Mouse (Mus musculus) neural tube, embryonic 14.5 days (tissue): ENCODE results near the gene Igfbp2. TPM values are rescaled to one million over a fixed set of nuclear protein-coding genes. Genes with fewer than 3 reads are reported as not detected.

Source experiments
- ATAC-seq: fragments of 200-750 bp; cut with Nextera tagmentation; 2 replicates; pipeline ENCODE4 v1.8.0; 2017; ENCODE audit warnings: low read depth, mild to moderate bottlenecking, moderate TSS enrichment, moderate library complexity
- H3K27ac ChIP-seq: fragments of 300-500 bp; sonication (generic); 2 replicates; pipeline ENCODE4 v1.5.1; 2014; ENCODE audit warnings: low read depth, mild to moderate bottlenecking, control low read depth, low read length, moderate library complexity, mixed read lengths
- H3K27me3 ChIP-seq: fragments of 300-500 bp; sonication (generic); 2 replicates; pipeline ENCODE4 v1.6.1; 2014; ENCODE audit warnings: low read length; ENCODE audit not compliant: control insufficient read depth, insufficient read depth
- H3K36me3 ChIP-seq: fragments of 300-500 bp; sonication (generic); 2 replicates; pipeline ENCODE4 v1.6.1; 2014; ENCODE audit warnings: low read length, mixed read lengths; ENCODE audit not compliant: control insufficient read depth, insufficient read depth
- H3K4me1 ChIP-seq: fragments of 300-500 bp; sonication (generic); 2 replicates; pipeline ENCODE4 v1.6.1; 2014; ENCODE audit warnings: low read length; ENCODE audit not compliant: control insufficient read depth, insufficient read depth
- H3K4me2 ChIP-seq: fragments of 300-500 bp; sonication (generic); 2 replicates; pipeline ENCODE4 v1.6.1; 2014; ENCODE audit warnings: mild to moderate bottlenecking, low read depth, low read length, control low read depth
- H3K4me3 ChIP-seq: fragments of 300-500 bp; sonication (generic); 2 replicates; pipeline ENCODE4 v1.5.1; 2014; ENCODE audit warnings: low read depth, low read length, control low read depth, mixed read lengths
- H3K9ac ChIP-seq: fragments of 300-500 bp; sonication (generic); replicated peaks from 2 replicates; pipeline ENCODE4 v1.6.1; 2014; ENCODE audit warnings: low read depth, mild to moderate bottlenecking, control low read depth, low read length, mixed read lengths
- H3K9me3 ChIP-seq: fragments of 300-500 bp; sonication (generic); 2 replicates; pipeline ENCODE4 v1.6.1; 2016; ENCODE audit warnings: low read length; ENCODE audit not compliant: control insufficient read depth
- WGBS: fragments of 180-500 bp; shearing (Covaris S2); extraction: QIAGEN DNeasy Blood & Tissue Kit; methylation state at CpG from one replicate; pipeline ENCODE4 v1.1.7; 2014; 5-methylcytosine and 5-hydroxymethylcytosine counted together
- polyA plus RNA-seq: library from polyadenylated mRNA; unstranded; fragments of >200 nt; fragmentation: Nextera tagmentation; extraction: Ambion mirVana; gene quantifications from 2 replicates; pipeline ENCODE4 v1.2.1, GENCODE M21; 2014

The Igfbp2 gene
- polyA plus RNA-seq, 1 experiment from 2014 or later, result 163 TPM

- Histone ChIP-seq H3K27me3 (no peaks in the 10 kb centered on the region), H3K9me3 (no peaks in the 10 kb centered on the region), H3K27ac (no peak overlapping the region), H3K4me2 (no peak overlapping the region), H3K4me1 (0 out of 2 replicates have a peak, but pooled peaks cover 2% of the 10 kb centered on the region), H3K36me3 (no peaks in the 10 kb centered on the region), H3K9ac (no peak overlapping the region), H3K4me3 (no peak overlapping the region)
- no peak for ATAC-seq
- WGBS, result 95% methylated on average over 3 of the region's 3 CpGs
These were observed 13.2 kb upstream of the Igfbp2 start for GRCm38 (mm10) chr1:72811061-72811460.

- 0 out of 2 replicates have a peak, but pooled peaks cover 2% of the 10 kb centered on the region for H3K4me1 ChIP-seq
- no peak overlapping the region; the same call in 1 of the 2 replicates for H3K27ac ChIP-seq
- no peaks in the 10 kb centered on the region for H3K9me3 ChIP-seq
- no peak overlapping the region for H3K4me2 ChIP-seq
- no peak overlapping the region for H3K9ac ChIP-seq
- no peak overlapping the region for H3K4me3 ChIP-seq
- peak; percentile 12; the same call in 1 of the 2 replicates for ATAC-seq
- H3K27me3 ChIP-seq, result no peaks in the 10 kb centered on the region
- no peaks in the 10 kb centered on the region for H3K36me3 ChIP-seq
- WGBS, result 35% methylated on average over 5 of the region's 5 CpGs
These were observed 11.1 kb upstream of the Igfbp2 start for GRCm38 (mm10) chr1:72813089-72813638.

- H3K9me3 ChIP-seq, result no peaks in the 10 kb centered on the region
- ATAC-seq, result peak; percentile 42; the same call in 1 of the 2 replicates
- no peak overlapping the region for H3K4me3 ChIP-seq
- no peaks in the 10 kb centered on the region for H3K27me3 ChIP-seq
- no peaks in the 10 kb centered on the region for H3K36me3 ChIP-seq
- H3K27ac ChIP-seq, result no peak overlapping the region; the same call in 1 of the 2 replicates
- no peak overlapping the region for H3K9ac ChIP-seq
- 6% methylated on average over 6 of the region's 6 CpGs for WGBS
- 0 out of 2 replicates have a peak, but pooled peaks cover 2% of the 10 kb centered on the region for H3K4me1 ChIP-seq
- H3K4me2 ChIP-seq, result no peak overlapping the region
These were observed 10.5 kb upstream of the Igfbp2 start for GRCm38 (mm10) chr1:72813639-72814403.

- Histone ChIP-seq H3K36me3 (no peaks in the 10 kb centered on the region), H3K4me3 (no peak overlapping the region), H3K4me2 (no peak overlapping the region), H3K9me3 (no peaks in the 10 kb centered on the region), H3K27me3 (no peaks in the 10 kb centered on the region), H3K9ac (no peak overlapping the region), H3K27ac (no peak overlapping the region), H3K4me1 (0 out of 2 replicates have a peak, but pooled peaks cover 2% of the 10 kb centered on the region)
- WGBS, result 51% methylated on average over 5 of the region's 5 CpGs
- 0 out of 2 replicates have a peak, but pooled peaks have one; percentile 16 for ATAC-seq
These were observed 9.1 kb upstream of the Igfbp2 start for GRCm38 (mm10) chr1:72815184-72815583.

- no peak for ATAC-seq
- 92% methylated on average over 3 of the region's 3 CpGs for WGBS
These were observed 8.7 kb upstream of the Igfbp2 start for GRCm38 (mm10) chr1:72815616-72816015.

GRCm38 (mm10) chr1:72819995-72820394 lies 4.3 kb upstream of the Igfbp2 start:
- no peaks in the 10 kb centered on the region for H3K9me3 ChIP-seq
- no peak overlapping the region for H3K4me2 ChIP-seq
- no peak for ATAC-seq
- H3K4me3 ChIP-seq, result no peak overlapping the region
- no peak overlapping the region for H3K9ac ChIP-seq
- no peaks in the 10 kb centered on the region for H3K4me1 ChIP-seq
- H3K36me3 ChIP-seq, result no peaks in the 10 kb centered on the region
- H3K27me3 ChIP-seq, result no peaks in the 10 kb centered on the region
- H3K27ac ChIP-seq, result no peak overlapping the region
- WGBS, result 93% methylated on average over 6 of the region's 6 CpGs

More at GRCm38 (mm10) chr1:72815616-72816015, 8.7 kb upstream of the Igfbp2 start:
- Histone ChIP-seq H3K27me3 (no peaks in the 10 kb centered on the region), H3K4me2 (no peak overlapping the region), H3K27ac (no peak overlapping the region), H3K9me3 (no peaks in the 10 kb centered on the region), H3K4me1 (0 out of 2 replicates have a peak, but pooled peaks cover 2% of the 10 kb centered on the region), H3K9ac (no peak overlapping the region), H3K4me3 (no peak overlapping the region), H3K36me3 (no peaks in the 10 kb centered on the region)

GRCm38 (mm10) chr1:72822893-72823292 lies 1.4 kb upstream of the Igfbp2 start:
- H3K27me3 ChIP-seq, result no peaks in the 10 kb centered on the region
- ATAC-seq, result no peak
- H3K4me1 ChIP-seq, result peaks cover 18% of the 10 kb centered on the region
- no peaks in the 10 kb centered on the region for H3K9me3 ChIP-seq
- H3K9ac ChIP-seq, result no peak overlapping the region
- H3K4me3 ChIP-seq, result no peak overlapping the region
- 60% methylated on average over 10 of the region's 10 CpGs for WGBS
- no peak overlapping the region for H3K4me2 ChIP-seq
- H3K36me3 ChIP-seq, result no peaks in the 10 kb centered on the region
- H3K27ac ChIP-seq, result no peak overlapping the region

GRCm38 (mm10) chr1:72824707-72825101 lies 401 bp downstream of the Igfbp2 start:
- no peaks in the 10 kb centered on the region for H3K9me3 ChIP-seq
- peak overlapping the region; percentile 74 for H3K4me3 ChIP-seq
- peak overlapping the region; percentile 79 for H3K9ac ChIP-seq
- H3K36me3 ChIP-seq, result no peaks in the 10 kb centered on the region
- H3K4me2 ChIP-seq, result peak overlapping the region; percentile 84
- H3K27me3 ChIP-seq, result no peaks in the 10 kb centered on the region
- peak; percentile 71 for ATAC-seq
- under 1% methylated on average over 37 of the region's 37 CpGs for WGBS
- H3K27ac ChIP-seq, result peak overlapping the region; percentile 66
- H3K4me1 ChIP-seq, result peaks cover 22% of the 10 kb centered on the region

GRCm38 (mm10) chr1:72825286-72825685 lies 983 bp downstream of the Igfbp2 start:
- Histone ChIP-seq H3K27ac (no peak overlapping the region), H3K27me3 (no peaks in the 10 kb centered on the region), H3K9me3 (no peaks in the 10 kb centered on the region), H3K36me3 (no peaks in the 10 kb centered on the region), H3K4me2 (peak overlapping the region; percentile 84), H3K4me1 (peaks cover 22% of the 10 kb centered on the region), H3K9ac (peak overlapping the region; percentile 79), H3K4me3 (peak overlapping the region; percentile 74)
- ATAC-seq, result 0 out of 2 replicates have a peak, but pooled peaks have one; percentile 10
- WGBS, result under 1% methylated on average over 20 of the region's 20 CpGs
